Mouse (Mus musculus): Measurements from ENCODE around the gene Tbc1d1.

The Tbc1d1 gene

GRCm38 (mm10) chr5:64280191-64280590 lies 124.1 kb downstream of the Tbc1d1 start:
- DNase-seq (ENCODE audit: low spot score): no peak

GRCm38 (mm10) chr5:64280613-64281012 lies 124.5 kb downstream of the Tbc1d1 start:
- DNase-seq (ENCODE audit: low spot score): no peak

- DNase-seq (ENCODE audit: low spot score): no peak
Observed at GRCm38 (mm10) chr5:64281674-64282073, 125.6 kb downstream of the Tbc1d1 start.

- DNase-seq (ENCODE audit: low spot score): no peak
Observed at GRCm38 (mm10) chr5:64282594-64282993, 126.5 kb downstream of the Tbc1d1 start.

GRCm38 (mm10) chr5:64285289-64285688 lies 129.2 kb downstream of the Tbc1d1 start:
- no peak for DNase-seq (ENCODE audit: low spot score)

- DNase-seq (ENCODE audit: low spot score): no peak
Observed at GRCm38 (mm10) chr5:64285851-64286250, 129.7 kb downstream of the Tbc1d1 start.

GRCm38 (mm10) chr5:64287287-64287686 lies 131.2 kb downstream of the Tbc1d1 start:
- DNase-seq (ENCODE audit: low spot score): no peak

GRCm38 (mm10) chr5:64288031-64288928 lies 132.2 kb downstream of the Tbc1d1 start:
- no peak for DNase-seq (ENCODE audit: low spot score)

- DNase-seq (ENCODE audit: low spot score): peak; percentile 86
Observed at GRCm38 (mm10) chr5:64289202-64290060, 133.3 kb downstream of the Tbc1d1 start.

- no peak for DNase-seq (ENCODE audit: low spot score)
Observed at GRCm38 (mm10) chr5:64290061-64290345, 133.9 kb downstream of the Tbc1d1 start.

- no peak for DNase-seq (ENCODE audit: low spot score)
Observed at GRCm38 (mm10) chr5:64291657-64292056, 135.6 kb downstream of the Tbc1d1 start.

GRCm38 (mm10) chr5:64295621-64296020 lies 139.5 kb downstream of the Tbc1d1 start:
- DNase-seq (ENCODE audit: low spot score): no peak

GRCm38 (mm10) chr5:64296328-64296727 lies 140.2 kb downstream of the Tbc1d1 start:
- no peak for DNase-seq (ENCODE audit: low spot score)

GRCm38 (mm10) chr5:64297100-64297499 lies 141.0 kb downstream of the Tbc1d1 start:
- DNase-seq (ENCODE audit: low spot score): no peak

GRCm38 (mm10) chr5:64298331-64299036 lies 142.4 kb downstream of the Tbc1d1 start:
- peak; percentile 44 for DNase-seq (ENCODE audit: low spot score)

GRCm38 (mm10) chr5:64299508-64300324 lies 143.6 kb downstream of the Tbc1d1 start:
- DNase-seq (ENCODE audit: low spot score): no peak

- DNase-seq (ENCODE audit: low spot score): no peak
Observed at GRCm38 (mm10) chr5:64301246-64301645, 145.1 kb downstream of the Tbc1d1 start.

- DNase-seq (ENCODE audit: low spot score): no peak
Observed at GRCm38 (mm10) chr5:64307289-64307688, 151.2 kb downstream of the Tbc1d1 start.

GRCm38 (mm10) chr5:64312295-64312694 lies 156.2 kb downstream of the Tbc1d1 start:
- DNase-seq (ENCODE audit: low spot score): no peak

GRCm38 (mm10) chr5:64313481-64313880 lies 157.4 kb downstream of the Tbc1d1 start:
- DNase-seq (ENCODE audit: low spot score): no peak

GRCm38 (mm10) chr5:64314288-64315052 lies 158.4 kb downstream of the Tbc1d1 start:
- no peak for DNase-seq (ENCODE audit: low spot score)
